Mouse (Mus musculus) midbrain, embryonic 13.5 days (tissue): ENCODE measurements around the gene Rbfox2. TPM values are rescaled to one million over a fixed set of nuclear protein-coding genes. Genes with fewer than 3 reads are reported as not detected.
A peak's percentile ranks its signal among the peaks of the same experiment; 100 is the strongest.

Experiments
- ATAC-seq: fragments of 200-750 bp; cut with Nextera tagmentation; 2 replicates; pipeline ENCODE4 v1.8.0; 2017; ENCODE audit warnings: mild to moderate bottlenecking, moderate TSS enrichment, moderate library complexity
- H3K27ac ChIP-seq: fragments of 300-500 bp; sonication (generic); 2 replicates; pipeline ENCODE4 v1.5.1; 2015; ENCODE audit warnings: inconsistent platforms, mild to moderate bottlenecking, moderate library complexity
- H3K27me3 ChIP-seq: fragments of 300-500 bp; sonication (generic); 2 replicates; pipeline ENCODE4 v1.6.1; 2015; ENCODE audit warnings: mild to moderate bottlenecking, inconsistent platforms
- H3K36me3 ChIP-seq: fragments of 300-500 bp; sonication (generic); 2 replicates; pipeline ENCODE4 v1.6.1; 2015; ENCODE audit warnings: mild to moderate bottlenecking, inconsistent platforms
- H3K4me1 ChIP-seq: fragments of 300-500 bp; sonication (generic); replicated peaks from 2 replicates; pipeline ENCODE4 v1.6.1; 2015; ENCODE audit warnings: inconsistent platforms
- H3K4me2 ChIP-seq: fragments of 300-500 bp; sonication (generic); replicated peaks from 2 replicates; pipeline ENCODE4 v1.6.1; 2015; ENCODE audit warnings: moderate library complexity, mild to moderate bottlenecking, inconsistent platforms
- H3K4me3 ChIP-seq: fragments of 300-500 bp; sonication (generic); replicated peaks from 2 replicates; pipeline ENCODE4 v1.5.1; 2015; ENCODE audit warnings: mild to moderate bottlenecking, inconsistent platforms
- H3K9ac ChIP-seq: fragments of 300-500 bp; sonication (generic); replicated peaks from 2 replicates; pipeline ENCODE4 v1.6.1; 2015; ENCODE audit warnings: mild to moderate bottlenecking, inconsistent platforms
- H3K9me3 ChIP-seq: fragments of 300-500 bp; sonication (generic); 2 replicates; pipeline ENCODE4 v1.6.1; 2016; ENCODE audit warnings: mild to moderate bottlenecking, inconsistent platforms
- WGBS: fragments of 180-500 bp; shearing (Covaris S2); methylation state at CpG from one replicate; pipeline ENCODE4 v1.1.7; 2015; 5-methylcytosine and 5-hydroxymethylcytosine counted together
- polyA plus RNA-seq: library from polyadenylated mRNA; unstranded; fragments of >200 nt; fragmentation: Nextera tagmentation; extraction: Ambion mirVana; gene quantifications from 2 replicates; pipeline ENCODE4 v1.2.1, GENCODE M21; 2015

The Rbfox2 gene
- polyA plus RNA-seq, 1 experiment from 2014 or later = 154 TPM

DNA sequence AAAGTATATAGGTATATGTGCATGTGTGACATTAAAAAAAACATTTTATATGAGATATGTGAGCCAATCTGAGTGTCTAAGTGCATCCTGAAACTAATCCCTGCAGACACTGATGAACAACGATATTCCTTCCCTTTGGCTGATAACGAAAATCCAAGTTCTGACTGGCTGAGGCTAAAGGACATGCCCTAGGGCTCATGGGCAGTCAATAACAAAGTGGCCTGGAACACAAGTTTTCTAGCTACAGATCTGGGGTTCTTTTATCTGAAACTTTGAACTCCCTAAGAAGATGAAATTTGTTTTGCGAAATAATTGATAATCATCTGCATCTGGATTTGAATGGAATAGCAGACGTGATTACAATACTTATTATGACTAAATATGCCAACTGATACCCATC is 66.2 kb downstream of the Rbfox2 start:
- Histone ChIP-seq H3K4me1 (peaks cover 56% of the 10 kb centered on the region), H3K4me3 (no peak overlapping the region), H3K27ac (no peak overlapping the region), H3K36me3 (no peaks in the 10 kb centered on the region), H3K4me2 (no peak overlapping the region), H3K27me3 (no peaks in the 10 kb centered on the region), H3K9ac (no peak overlapping the region), H3K9me3 (no peaks in the 10 kb centered on the region)
- no peak for ATAC-seq
- 86% methylated on average over 4 of the region's 4 CpGs for WGBS

DNA sequence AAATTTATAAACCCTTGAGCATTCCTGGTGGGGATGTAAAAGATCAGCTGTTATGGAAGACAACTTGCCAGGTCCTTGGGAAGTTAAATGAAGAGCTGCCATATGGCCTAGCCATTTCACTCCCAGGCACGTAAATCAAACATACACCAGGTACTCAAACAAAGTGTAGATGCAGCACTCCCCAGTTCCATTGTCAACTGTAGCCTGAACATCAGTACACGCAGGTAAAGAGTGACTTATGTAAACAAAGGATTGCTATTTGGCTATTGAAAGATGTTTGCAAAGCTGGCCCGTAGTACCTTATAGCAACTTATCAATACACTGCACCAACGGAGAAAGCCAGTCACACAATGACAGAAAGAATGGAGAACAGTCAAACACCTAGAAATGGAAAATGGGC is 67.2 kb downstream of the Rbfox2 start:
- no peak for ATAC-seq
- Histone ChIP-seq H3K4me2 (no peak overlapping the region), H3K27ac (no peak overlapping the region), H3K4me3 (no peak overlapping the region), H3K9ac (no peak overlapping the region), H3K27me3 (no peaks in the 10 kb centered on the region), H3K36me3 (no peaks in the 10 kb centered on the region), H3K9me3 (no peaks in the 10 kb centered on the region), H3K4me1 (peaks cover 53% of the 10 kb centered on the region)
- WGBS = 82% methylated on average over 4 of the region's 4 CpGs

DNA sequence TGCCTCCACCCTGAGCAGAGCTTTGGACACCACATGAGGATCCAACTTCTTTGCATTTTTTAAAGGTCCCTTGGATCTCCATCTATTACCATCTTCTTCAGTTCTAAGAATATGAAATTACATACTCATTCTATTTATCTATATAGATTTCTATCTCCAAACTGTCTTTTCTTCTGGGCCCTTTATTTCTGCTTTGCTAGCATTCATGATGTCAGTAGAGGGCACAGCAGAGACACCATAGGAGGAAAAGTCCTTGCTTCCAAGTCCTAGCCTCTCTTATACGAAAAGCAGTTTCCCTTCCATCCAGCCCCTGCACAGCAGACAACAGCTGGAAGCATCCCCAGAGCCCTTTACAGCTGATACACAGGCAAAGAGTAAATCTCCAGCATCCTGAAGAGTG is 69.1 kb downstream of the Rbfox2 start:
- Histone ChIP-seq H3K4me3 (no peak overlapping the region), H3K36me3 (no peaks in the 10 kb centered on the region), H3K4me1 (peaks cover 48% of the 10 kb centered on the region), H3K4me2 (no peak overlapping the region), H3K9ac (no peak overlapping the region), H3K27me3 (no peaks in the 10 kb centered on the region), H3K27ac (no peak overlapping the region), H3K9me3 (no peaks in the 10 kb centered on the region)
- no peak for ATAC-seq
- 37% methylated on average over 1 of the region's 1 CpGs for WGBS

DNA sequence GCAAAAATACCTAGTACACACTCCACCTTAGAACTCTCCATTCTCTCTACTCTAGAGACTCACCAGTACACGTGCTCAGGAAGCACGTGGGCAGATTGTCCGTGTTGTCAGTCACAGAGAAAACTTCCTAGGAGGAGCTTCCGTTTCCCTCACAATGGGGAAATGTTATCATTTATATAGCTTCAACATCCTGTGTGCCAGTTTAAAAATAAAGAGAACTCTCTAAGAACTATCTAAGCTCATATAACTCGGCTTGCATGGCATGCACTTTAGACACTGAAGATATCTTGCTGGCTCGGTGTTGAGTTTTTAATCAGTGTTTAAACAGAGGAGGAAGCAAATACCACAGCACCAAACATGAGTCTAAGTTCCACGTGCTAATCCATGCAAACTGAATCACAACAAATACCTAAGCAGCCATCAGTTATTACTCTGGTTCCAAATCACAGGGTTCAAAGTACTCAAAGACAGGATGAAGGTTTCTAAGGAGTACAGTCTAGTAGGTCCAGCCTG is 70.7 kb downstream of the Rbfox2 start:
- Histone ChIP-seq H3K4me1 (peaks cover 43% of the 10 kb centered on the region), H3K4me3 (no peak overlapping the region), H3K9ac (no peak overlapping the region), H3K27me3 (no peaks in the 10 kb centered on the region), H3K4me2 (no peak overlapping the region), H3K27ac (no peak overlapping the region), H3K36me3 (no peaks in the 10 kb centered on the region), H3K9me3 (no peaks in the 10 kb centered on the region)
- ATAC-seq = no peak
- WGBS = 82% methylated on average over 7 of the region's 7 CpGs

DNA sequence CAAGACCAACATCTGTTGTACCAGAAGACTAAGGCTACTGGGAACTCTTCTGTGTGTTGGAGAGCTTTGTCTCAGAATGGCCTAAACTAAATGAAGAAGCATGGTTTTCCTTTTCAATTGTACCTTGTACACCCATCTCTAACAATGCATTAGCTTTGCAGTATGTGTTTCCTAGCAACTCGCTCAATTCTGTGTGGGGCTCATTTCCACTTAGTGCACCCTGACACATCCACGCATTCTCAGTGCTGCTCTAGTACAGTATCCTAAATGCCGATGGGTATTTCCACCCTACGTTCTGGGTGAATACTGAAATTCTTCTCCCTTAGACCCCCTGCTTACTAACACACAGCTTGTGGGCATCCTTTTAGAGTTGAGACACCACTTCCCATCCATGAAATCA is 71.3 kb downstream of the Rbfox2 start:
- H3K36me3 ChIP-seq = no peaks in the 10 kb centered on the region
- H3K4me3 ChIP-seq = no peak overlapping the region
- ATAC-seq = no peak
- H3K4me2 ChIP-seq = no peak overlapping the region
- H3K9ac ChIP-seq = no peak overlapping the region
- peaks cover 43% of the 10 kb centered on the region for H3K4me1 ChIP-seq
- no peak overlapping the region for H3K27ac ChIP-seq
- no peaks in the 10 kb centered on the region for H3K9me3 ChIP-seq
- H3K27me3 ChIP-seq = no peaks in the 10 kb centered on the region
- 82% methylated on average over 4 of the region's 4 CpGs for WGBS

DNA sequence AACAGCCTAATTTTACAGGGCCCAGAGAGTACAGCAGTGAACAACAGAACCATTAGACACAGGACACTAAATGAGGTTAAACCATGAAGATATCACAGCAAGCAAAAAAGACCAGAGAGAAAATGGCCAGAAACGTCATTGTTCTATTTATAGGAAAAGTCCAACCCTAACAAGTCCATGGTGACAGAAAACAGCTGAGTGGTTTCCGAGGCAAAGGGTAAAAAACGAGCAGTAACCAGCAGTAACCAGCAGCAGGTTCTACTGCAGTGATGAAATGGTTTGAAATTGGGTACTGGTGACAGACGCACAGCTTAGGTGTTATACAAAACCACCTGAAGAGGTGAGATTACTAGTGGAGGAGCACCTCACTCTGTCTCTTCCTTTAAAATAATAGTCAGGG is 72.5 kb downstream of the Rbfox2 start:
- WGBS = 74% methylated on average over 4 of the region's 4 CpGs
- Histone ChIP-seq H3K4me1 (peaks cover 33% of the 10 kb centered on the region), H3K36me3 (no peaks in the 10 kb centered on the region), H3K4me3 (no peak overlapping the region), H3K9ac (no peak overlapping the region), H3K4me2 (no peak overlapping the region), H3K9me3 (no peaks in the 10 kb centered on the region), H3K27ac (no peak overlapping the region), H3K27me3 (no peaks in the 10 kb centered on the region)
- ATAC-seq = no peak

DNA sequence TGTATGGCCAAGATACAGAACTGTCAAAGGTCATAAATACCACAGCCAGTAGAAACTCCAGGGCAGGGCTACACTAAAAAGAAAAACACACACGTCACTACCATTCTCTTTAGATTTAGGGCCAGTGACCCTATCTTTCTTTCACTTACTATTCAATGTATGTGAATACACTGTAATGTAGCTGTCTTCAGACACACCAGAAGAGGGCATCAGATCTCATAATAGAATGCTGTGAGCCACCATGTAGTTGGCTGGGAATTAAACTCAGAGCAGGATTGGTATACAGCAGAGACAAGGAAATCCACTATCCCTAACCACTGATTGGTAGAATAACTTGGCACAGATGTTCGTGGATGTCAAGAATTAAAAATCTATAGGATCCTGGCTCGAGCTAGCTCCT is 76.7 kb downstream of the Rbfox2 start:
- Histone ChIP-seq H3K4me3 (no peak overlapping the region), H3K27ac (no peak overlapping the region), H3K9me3 (no peaks in the 10 kb centered on the region), H3K27me3 (no peaks in the 10 kb centered on the region), H3K4me1 (peaks cover 18% of the 10 kb centered on the region), H3K4me2 (no peak overlapping the region), H3K36me3 (0 out of 2 replicates have a peak, but pooled peaks cover 7% of the 10 kb centered on the region), H3K9ac (no peak overlapping the region)
- 79% methylated on average over 3 of the region's 3 CpGs for WGBS
- ATAC-seq = no peak

DNA sequence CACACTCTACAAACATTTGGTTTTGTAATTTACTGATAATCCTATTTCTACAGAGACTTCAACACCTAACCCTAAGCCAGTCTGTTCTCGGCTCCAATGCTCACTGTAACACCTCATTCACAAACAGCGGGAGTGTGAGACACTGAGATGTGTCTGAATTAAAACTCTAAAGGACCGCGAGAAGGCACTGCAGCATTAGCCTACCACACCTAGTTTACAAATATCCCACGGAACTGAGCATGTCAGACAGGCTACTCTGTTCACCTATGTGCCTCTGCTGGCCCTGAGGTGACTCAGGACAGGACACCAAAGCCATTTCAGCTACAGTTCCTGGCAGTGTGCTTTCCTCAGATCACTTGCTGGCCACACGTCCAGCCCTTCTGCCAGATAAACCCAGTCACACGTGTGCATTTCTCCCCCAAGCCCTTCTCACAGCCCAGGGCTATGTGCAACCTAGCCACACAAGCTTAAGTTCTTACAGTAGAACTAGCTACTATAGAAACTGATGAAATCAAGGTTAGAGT is 79.9 kb downstream of the Rbfox2 start:
- no peaks in the 10 kb centered on the region for H3K27me3 ChIP-seq
- H3K27ac ChIP-seq = no peak overlapping the region
- H3K4me3 ChIP-seq = no peak overlapping the region
- H3K9me3 ChIP-seq = no peaks in the 10 kb centered on the region
- peaks cover 8% of the 10 kb centered on the region for H3K4me1 ChIP-seq
- no peak overlapping the region for H3K9ac ChIP-seq
- 74% methylated on average over 7 of the region's 7 CpGs for WGBS
- H3K4me2 ChIP-seq = no peak overlapping the region
- no peak for ATAC-seq
- H3K36me3 ChIP-seq = 0 out of 2 replicates have a peak, but pooled peaks cover 7% of the 10 kb centered on the region

DNA sequence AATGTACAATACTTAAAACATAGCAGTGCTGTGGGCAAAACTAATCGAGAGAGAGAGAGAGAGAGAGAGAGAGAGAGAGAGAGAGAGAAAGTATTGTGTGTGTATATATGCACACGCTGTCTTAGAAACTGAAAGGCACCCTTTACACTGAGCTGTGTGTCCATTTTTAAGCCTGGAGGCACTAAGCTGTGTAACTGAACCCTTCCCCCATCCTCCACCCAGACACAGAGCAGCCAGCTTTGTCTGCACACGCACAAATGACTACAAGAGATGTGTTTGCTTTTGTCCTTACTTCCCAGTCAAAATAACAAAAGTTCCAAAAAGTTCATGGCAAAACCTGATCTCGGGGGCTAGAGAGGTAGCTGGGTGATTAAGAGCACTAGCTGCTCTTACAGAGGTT is 80.9 kb downstream of the Rbfox2 start:
- 46% methylated on average over 4 of the region's 4 CpGs for WGBS
- H3K4me2 ChIP-seq = no peak overlapping the region
- no peak for ATAC-seq
- H3K4me1 ChIP-seq = peaks cover 8% of the 10 kb centered on the region
- H3K9me3 ChIP-seq = no peaks in the 10 kb centered on the region
- no peak overlapping the region for H3K9ac ChIP-seq
- 0 out of 2 replicates have a peak, but pooled peaks cover 7% of the 10 kb centered on the region for H3K36me3 ChIP-seq
- no peak overlapping the region for H3K27ac ChIP-seq
- no peak overlapping the region for H3K4me3 ChIP-seq
- no peaks in the 10 kb centered on the region for H3K27me3 ChIP-seq

DNA sequence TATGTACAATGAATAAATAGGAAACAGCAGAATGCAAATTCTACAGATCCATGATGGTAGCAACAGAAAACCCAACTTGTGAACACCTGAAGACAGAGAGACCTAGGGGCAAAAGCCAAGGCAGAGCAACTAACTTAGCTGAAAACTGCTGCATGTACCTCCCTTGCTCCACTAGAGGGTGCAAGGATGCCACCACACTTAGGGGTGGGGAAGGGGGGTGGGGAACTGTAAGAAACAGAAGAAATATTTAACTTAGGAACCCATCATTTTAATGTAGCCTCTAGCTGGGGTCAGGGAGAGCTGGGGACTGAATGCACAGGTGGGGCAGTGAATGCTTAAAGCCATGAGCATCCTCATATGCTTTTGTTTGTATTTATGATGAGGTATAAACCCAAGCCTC is 81.5 kb downstream of the Rbfox2 start:
- Histone ChIP-seq H3K27me3 (no peaks in the 10 kb centered on the region), H3K4me3 (no peak overlapping the region), H3K4me2 (no peak overlapping the region), H3K9me3 (no peaks in the 10 kb centered on the region), H3K9ac (no peak overlapping the region), H3K4me1 (peaks cover 8% of the 10 kb centered on the region), H3K27ac (no peak overlapping the region), H3K36me3 (0 out of 2 replicates have a peak, but pooled peaks cover 7% of the 10 kb centered on the region)
- peak; percentile 55; the same call in 1 of the 2 replicates for ATAC-seq

DNA sequence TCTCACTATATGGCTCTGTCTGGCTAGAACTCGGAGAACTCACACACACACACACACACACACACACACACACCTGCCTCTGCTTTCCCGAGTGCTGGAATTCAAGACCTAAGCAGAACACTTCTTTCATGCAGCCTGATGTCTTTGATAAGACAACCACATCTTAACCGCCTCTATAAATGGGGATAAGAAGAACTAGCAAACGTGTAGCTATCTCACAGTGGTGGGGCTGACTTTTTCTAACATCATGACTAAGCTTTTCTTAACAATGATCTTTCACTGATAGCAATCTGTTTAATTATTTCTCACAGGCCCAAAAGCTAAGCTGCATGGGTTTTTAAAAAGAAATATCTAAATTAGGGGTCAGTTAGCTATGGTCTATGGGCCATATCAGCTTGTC is 86.0 kb downstream of the Rbfox2 start:
- Histone ChIP-seq H3K36me3 (no peaks in the 10 kb centered on the region), H3K4me1 (peaks cover 16% of the 10 kb centered on the region), H3K4me3 (no peak overlapping the region), H3K9ac (no peak overlapping the region), H3K27me3 (no peaks in the 10 kb centered on the region), H3K27ac (no peak overlapping the region), H3K9me3 (no peaks in the 10 kb centered on the region), H3K4me2 (no peak overlapping the region)
- 84% methylated on average over 4 of the region's 4 CpGs for WGBS
- no peak for ATAC-seq

DNA sequence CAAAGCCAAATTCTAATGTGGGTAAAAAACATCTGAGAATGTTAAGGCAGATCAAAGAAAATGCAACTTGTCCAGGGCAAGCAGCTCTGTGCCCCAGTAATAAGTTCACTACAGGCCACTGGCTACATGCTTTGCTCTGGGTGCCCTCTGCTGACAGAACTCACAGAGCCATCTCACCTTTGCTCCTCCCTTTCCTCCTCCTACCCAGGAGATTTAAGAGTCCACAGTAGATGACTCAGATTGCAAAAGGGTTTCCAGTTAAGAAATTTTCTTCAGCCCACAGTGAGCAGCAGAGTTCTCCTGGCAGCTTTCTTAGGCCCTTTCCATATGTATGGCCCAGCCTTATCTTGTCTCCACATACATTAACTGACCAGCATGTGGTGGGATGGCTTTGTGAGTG is 86.7 kb downstream of the Rbfox2 start:
- Histone ChIP-seq H3K27me3 (no peaks in the 10 kb centered on the region), H3K27ac (no peak overlapping the region), H3K4me2 (no peak overlapping the region), H3K4me1 (peaks cover 19% of the 10 kb centered on the region), H3K9me3 (no peaks in the 10 kb centered on the region), H3K4me3 (no peak overlapping the region), H3K36me3 (no peaks in the 10 kb centered on the region), H3K9ac (no peak overlapping the region)
- ATAC-seq = no peak

DNA sequence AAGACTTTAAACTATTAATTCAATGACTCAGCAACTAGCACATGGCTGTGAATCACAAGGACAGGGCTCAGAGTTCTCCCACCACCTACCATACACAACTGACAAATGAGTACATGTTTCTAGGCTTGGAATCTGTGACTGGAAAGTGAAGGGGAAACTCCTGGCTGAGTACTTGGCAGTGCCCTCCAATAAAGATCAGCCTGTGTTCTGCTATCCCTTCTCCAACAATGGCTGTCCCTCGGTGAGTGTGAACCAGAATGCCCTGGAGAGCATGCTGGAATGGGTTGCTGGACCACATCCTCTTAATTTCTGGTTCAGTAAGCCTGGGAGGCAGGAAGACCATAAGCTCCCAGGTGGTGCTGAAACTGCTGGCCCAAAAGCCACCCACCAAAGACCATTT is 87.2 kb downstream of the Rbfox2 start:
- no peak for ATAC-seq
- WGBS = 54% methylated on average over 1 of the region's 1 CpGs
- Histone ChIP-seq H3K4me1 (peaks cover 24% of the 10 kb centered on the region), H3K9me3 (no peaks in the 10 kb centered on the region), H3K36me3 (no peaks in the 10 kb centered on the region), H3K9ac (no peak overlapping the region), H3K27ac (no peak overlapping the region), H3K4me3 (no peak overlapping the region), H3K27me3 (no peaks in the 10 kb centered on the region), H3K4me2 (no peak overlapping the region)
